Mouse (Mus musculus) limb, embryonic 15.5 days (tissue): ENCODE measurements around the gene Sapcd1. TPM values are rescaled to one million over a fixed set of nuclear protein-coding genes. Genes with fewer than 3 reads are reported as not detected.
A peak's percentile ranks its signal among the peaks of the same experiment; 100 is the strongest.

ENCODE experiments used
- ATAC-seq: fragments of 200-750 bp; cut with Nextera tagmentation; 2 replicates; pipeline ENCODE4 v1.8.0; 2017; ENCODE audit warnings: low read depth, moderate TSS enrichment; ENCODE audit not compliant: insufficient number of reproducible peaks, low FRiP score, low TSS enrichment
- H3K27ac ChIP-seq: fragments of 300-500 bp; sonication (generic); 2 replicates; pipeline ENCODE4 v1.5.1; 2015; ENCODE audit warnings: moderate library complexity, mild to moderate bottlenecking, inconsistent platforms
- H3K27me3 ChIP-seq: fragments of 300-500 bp; sonication (generic); 2 replicates; pipeline ENCODE4 v1.6.1; 2015; ENCODE audit warnings: inconsistent platforms
- H3K36me3 ChIP-seq: fragments of 300-500 bp; sonication (generic); 2 replicates; pipeline ENCODE4 v1.6.1; 2015; ENCODE audit warnings: inconsistent platforms
- H3K4me1 ChIP-seq: fragments of 300-500 bp; sonication (generic); 2 replicates; pipeline ENCODE4 v1.6.1; 2015; ENCODE audit warnings: inconsistent platforms
- H3K4me2 ChIP-seq: fragments of 300-500 bp; sonication (generic); 2 replicates; pipeline ENCODE4 v1.6.1; 2015; ENCODE audit warnings: mild to moderate bottlenecking, inconsistent platforms
- H3K4me3 ChIP-seq: fragments of 300-500 bp; sonication (generic); 2 replicates; pipeline ENCODE4 v1.5.1; 2015; ENCODE audit warnings: mild to moderate bottlenecking, inconsistent platforms
- H3K9ac ChIP-seq: fragments of 300-500 bp; sonication (generic); 2 replicates; pipeline ENCODE4 v1.6.1; 2015; ENCODE audit warnings: inconsistent platforms
- H3K9me3 ChIP-seq: fragments of 300-500 bp; sonication (generic); 2 replicates; pipeline ENCODE4 v1.6.1; 2016; ENCODE audit warnings: inconsistent platforms
- WGBS: fragments of 180-500 bp; shearing (Covaris S2); methylation state at CpG from one replicate; pipeline ENCODE4 v1.1.7; 2015; 5-methylcytosine and 5-hydroxymethylcytosine counted together
- polyA plus RNA-seq: library from polyadenylated mRNA; unstranded; fragments of >200 nt; fragmentation: Nextera tagmentation; extraction: Ambion mirVana; gene quantifications from 2 replicates; pipeline ENCODE4 v1.2.1, GENCODE M21; 2015

Sapcd1 gene
- polyA plus RNA-seq, 1 experiment from 2014 or later, result 9.4 TPM

DNA sequence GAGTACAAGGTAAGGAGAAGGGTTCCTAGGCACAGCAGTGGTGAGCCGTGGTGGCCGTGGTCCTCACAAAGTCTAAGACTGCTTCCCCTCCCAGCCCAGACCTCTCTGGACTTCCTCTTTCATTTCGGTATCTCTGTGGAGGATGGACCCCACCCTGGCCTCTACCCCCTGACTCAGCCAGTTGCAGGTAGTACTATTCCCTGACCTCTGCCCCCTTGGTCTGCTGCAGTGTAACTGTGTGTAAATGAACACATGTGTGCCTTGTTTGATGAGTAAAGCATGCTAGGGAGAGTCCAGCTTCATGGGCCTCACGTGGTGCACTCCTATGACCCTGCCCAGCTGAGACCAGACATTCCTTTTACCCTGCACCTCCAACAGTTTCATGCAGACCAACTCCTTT is 4.1 kb downstream of the Sapcd1 start:
- Histone ChIP-seq H3K4me3 (no peak overlapping the region), H3K9ac (no peak overlapping the region), H3K9me3 (no peaks in the 10 kb centered on the region), H3K27me3 (no peaks in the 10 kb centered on the region), H3K4me1 (peaks cover 35% of the 10 kb centered on the region), H3K27ac (no peak overlapping the region), H3K4me2 (no peak overlapping the region), H3K36me3 (no peaks in the 10 kb centered on the region)
- 66% methylated on average over 4 of the region's 4 CpGs for WGBS
- ATAC-seq, result no peak

DNA sequence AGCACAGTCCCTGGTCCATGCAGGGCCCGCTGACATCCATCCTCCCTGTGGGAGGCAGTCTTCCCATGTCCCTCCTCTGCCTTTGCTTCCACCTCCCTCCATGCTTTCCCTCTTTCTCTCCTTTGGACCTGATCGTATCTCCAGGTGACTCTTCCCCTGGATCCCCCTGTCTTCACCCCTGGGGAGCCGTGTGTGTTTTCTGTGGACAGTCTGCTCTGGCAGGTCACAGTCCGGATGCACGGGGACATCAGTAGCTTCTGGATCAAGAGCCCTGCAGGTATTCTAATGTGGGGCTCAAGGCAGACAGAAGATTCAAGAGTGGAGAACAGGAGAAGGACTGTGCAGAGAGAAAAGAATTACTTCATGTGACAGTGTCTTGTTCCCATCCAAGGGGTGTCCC is 4.6 kb downstream of the Sapcd1 start:
- ATAC-seq, result no peak
- no peaks in the 10 kb centered on the region for H3K9me3 ChIP-seq
- H3K4me2 ChIP-seq, result no peak overlapping the region
- no peak overlapping the region for H3K27ac ChIP-seq
- WGBS, result 89% methylated on average over 5 of the region's 5 CpGs
- no peak overlapping the region for H3K9ac ChIP-seq
- H3K4me3 ChIP-seq, result no peak overlapping the region
- no peaks in the 10 kb centered on the region for H3K36me3 ChIP-seq
- H3K27me3 ChIP-seq, result no peaks in the 10 kb centered on the region
- peaks cover 32% of the 10 kb centered on the region for H3K4me1 ChIP-seq

DNA sequence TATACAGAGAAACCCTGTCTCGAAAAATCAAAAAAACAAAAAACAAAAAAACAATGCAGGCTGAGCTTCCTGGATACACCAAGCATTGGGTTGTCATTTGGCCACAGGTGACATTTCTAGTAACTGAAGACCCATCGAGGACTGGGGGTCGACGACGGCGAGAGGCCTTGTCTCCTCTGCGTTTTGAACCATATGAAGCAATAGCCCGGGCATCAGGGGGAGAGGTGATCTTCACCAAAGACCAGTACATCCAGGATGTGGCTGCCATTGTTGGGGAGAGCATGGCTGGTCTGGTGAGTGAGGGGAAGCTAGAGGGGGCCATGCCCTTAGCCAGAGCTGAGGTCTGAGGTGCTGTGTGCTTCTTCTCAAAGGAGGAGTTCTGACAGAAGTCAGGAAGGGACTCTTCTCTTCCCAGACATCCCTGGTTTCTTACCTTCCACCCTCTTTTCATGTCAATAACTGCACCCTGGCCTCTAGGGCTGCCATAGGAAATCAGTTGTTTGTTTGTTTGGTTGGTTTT is 5.2 kb downstream of the Sapcd1 start:
- Histone ChIP-seq H3K4me2 (no peak overlapping the region), H3K27ac (no peak overlapping the region), H3K4me3 (no peak overlapping the region), H3K9ac (no peak overlapping the region), H3K36me3 (no peaks in the 10 kb centered on the region), H3K9me3 (no peaks in the 10 kb centered on the region), H3K4me1 (peaks cover 29% of the 10 kb centered on the region), H3K27me3 (no peaks in the 10 kb centered on the region)
- ATAC-seq, result no peak
- WGBS, result 91% methylated on average over 8 of the region's 8 CpGs

DNA sequence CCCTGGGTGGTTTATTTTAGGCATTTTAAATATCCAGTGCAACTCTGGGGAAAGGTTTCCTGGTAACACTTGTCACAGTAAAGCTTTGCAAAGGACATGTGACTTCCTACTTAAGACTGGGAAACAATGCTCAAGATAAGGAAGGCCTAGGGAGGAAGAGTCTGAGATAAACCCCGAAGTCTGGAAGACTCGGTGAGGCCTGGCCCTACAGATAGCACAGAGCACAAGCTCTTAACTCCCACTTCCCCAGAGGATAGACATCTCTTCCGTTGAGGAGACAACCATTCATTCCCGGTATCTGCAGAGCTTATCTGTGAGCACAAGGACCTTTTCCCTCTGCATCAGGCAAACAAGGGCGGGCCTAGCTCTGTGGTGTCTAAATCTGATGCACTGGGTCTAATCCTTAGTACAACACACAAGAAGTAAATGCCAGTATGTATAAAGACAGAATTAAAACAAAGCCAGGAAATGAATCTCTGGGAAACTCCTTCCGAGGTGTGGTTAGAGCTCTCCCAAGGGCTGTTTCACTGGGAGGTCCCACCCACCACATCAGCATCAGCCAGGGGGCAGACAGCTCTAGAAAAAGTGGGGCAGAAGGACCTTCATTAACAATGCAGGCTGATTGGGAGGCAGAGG is 5.9 kb downstream of the Sapcd1 start:
- H3K27ac ChIP-seq, result peak overlapping the region; percentile 27; the same call in 1 of the 2 replicates
- no peaks in the 10 kb centered on the region for H3K9me3 ChIP-seq
- 67% methylated on average over 6 of the region's 6 CpGs for WGBS
- H3K4me1 ChIP-seq, result peaks cover 24% of the 10 kb centered on the region
- H3K36me3 ChIP-seq, result no peaks in the 10 kb centered on the region
- no peak overlapping the region for H3K4me3 ChIP-seq
- H3K4me2 ChIP-seq, result 0 out of 2 replicates have a peak overlapping the region, but pooled peaks have one; percentile 22
- no peaks in the 10 kb centered on the region for H3K27me3 ChIP-seq
- no peak overlapping the region for H3K9ac ChIP-seq
- no peak for ATAC-seq

DNA sequence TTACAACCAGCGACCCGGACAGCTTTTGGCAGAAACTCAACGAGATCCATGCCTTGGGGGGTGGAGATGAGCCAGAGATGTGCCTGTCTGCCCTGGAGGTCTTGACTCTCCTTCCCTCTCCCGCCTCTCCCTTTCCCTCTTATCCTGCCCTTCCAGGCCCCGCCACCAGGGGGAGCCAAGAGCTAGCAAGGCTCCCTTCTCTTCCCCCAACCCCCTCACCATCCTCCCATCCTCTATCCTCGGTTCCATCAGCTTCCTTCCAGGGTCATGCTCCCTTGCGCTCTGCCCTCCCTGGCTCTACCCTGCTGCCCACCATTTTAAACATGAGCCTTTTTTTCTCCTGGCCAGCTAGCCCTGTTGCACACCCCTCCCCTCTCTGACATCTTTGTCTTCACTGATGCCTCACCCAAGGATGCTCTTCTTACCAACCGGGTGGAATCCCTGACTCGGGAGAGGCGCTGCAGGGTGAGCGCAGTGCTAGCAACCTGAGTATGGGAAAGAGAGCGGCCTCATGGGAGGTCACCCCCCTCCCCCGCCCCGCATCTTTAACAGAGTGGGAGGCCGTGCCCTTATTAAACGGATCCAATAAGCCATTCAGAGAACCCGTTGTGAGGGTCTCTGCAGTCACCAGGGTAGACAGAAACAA is 6.5 kb downstream of the Sapcd1 start:
- ATAC-seq, result peak; percentile 27; the same call in 1 of the 2 replicates

DNA sequence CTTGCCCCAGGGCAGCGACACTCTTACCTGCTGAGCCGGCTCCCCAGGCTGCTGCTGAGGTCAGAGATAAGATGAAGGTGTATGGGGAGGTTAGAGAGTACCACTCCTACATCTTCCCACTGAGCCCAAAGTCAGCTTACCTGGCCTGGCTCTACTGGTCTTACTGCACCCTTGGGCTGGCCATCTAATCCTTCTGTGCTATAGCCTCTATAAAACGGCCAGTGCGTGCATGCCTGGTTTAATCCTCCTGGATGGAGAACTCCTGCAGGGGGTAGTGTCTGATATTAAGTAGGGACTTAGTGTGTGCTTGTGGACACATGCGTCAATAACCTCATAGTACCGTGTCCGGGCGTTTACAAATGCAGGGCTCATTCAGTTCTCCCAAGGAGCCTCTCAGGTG is 7.3 kb downstream of the Sapcd1 start:
- Histone ChIP-seq H3K27ac (no peak overlapping the region), H3K4me1 (peaks cover 25% of the 10 kb centered on the region), H3K36me3 (peaks cover 13% of the 10 kb centered on the region), H3K9me3 (no peaks in the 10 kb centered on the region), H3K4me3 (no peak overlapping the region), H3K4me2 (no peak overlapping the region), H3K27me3 (no peaks in the 10 kb centered on the region), H3K9ac (no peak overlapping the region)
- ATAC-seq, result no peak
- 76% methylated on average over 8 of the region's 8 CpGs for WGBS

More for the DNA sequence above, 6.5 kb downstream of the Sapcd1 start:
- Histone ChIP-seq H3K36me3 (peaks cover 5% of the 10 kb centered on the region; the same call in 1 of the 2 replicates), H3K27me3 (no peaks in the 10 kb centered on the region), H3K4me2 (peak overlapping the region; percentile 22; the same call in 1 of the 2 replicates), H3K9ac (no peak overlapping the region), H3K4me3 (no peak overlapping the region), H3K4me1 (peaks cover 25% of the 10 kb centered on the region), H3K9me3 (no peaks in the 10 kb centered on the region), H3K27ac (peak overlapping the region; percentile 27; the same call in 1 of the 2 replicates)
- 17% methylated on average over 16 of the region's 17 CpGs for WGBS

DNA sequence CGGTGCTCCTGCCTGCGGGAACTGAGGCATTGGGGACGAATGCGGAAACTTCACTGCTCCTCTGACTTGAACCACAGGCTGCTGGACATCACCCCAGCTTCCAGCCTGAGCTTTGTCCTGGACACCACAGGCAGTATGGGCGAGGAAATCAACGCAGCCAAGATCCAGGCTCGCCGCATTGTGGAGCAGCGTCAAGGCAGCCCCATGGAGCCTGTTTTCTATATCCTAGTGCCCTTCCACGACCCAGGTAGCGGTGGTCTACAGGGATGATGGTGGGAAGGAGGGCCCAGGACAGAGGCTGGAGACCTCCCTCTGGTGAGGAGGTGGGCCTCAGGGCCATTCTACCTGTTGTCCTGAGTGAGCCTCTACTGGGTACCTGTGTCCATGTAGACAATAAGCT is 7.9 kb downstream of the Sapcd1 start:
- Histone ChIP-seq H3K4me2 (no peak overlapping the region), H3K27ac (no peak overlapping the region), H3K36me3 (peaks cover 19% of the 10 kb centered on the region), H3K9me3 (no peaks in the 10 kb centered on the region), H3K4me1 (peaks cover 22% of the 10 kb centered on the region), H3K4me3 (no peak overlapping the region), H3K27me3 (no peaks in the 10 kb centered on the region), H3K9ac (no peak overlapping the region)
- ATAC-seq, result no peak
- WGBS, result 73% methylated on average over 11 of the region's 11 CpGs

DNA sequence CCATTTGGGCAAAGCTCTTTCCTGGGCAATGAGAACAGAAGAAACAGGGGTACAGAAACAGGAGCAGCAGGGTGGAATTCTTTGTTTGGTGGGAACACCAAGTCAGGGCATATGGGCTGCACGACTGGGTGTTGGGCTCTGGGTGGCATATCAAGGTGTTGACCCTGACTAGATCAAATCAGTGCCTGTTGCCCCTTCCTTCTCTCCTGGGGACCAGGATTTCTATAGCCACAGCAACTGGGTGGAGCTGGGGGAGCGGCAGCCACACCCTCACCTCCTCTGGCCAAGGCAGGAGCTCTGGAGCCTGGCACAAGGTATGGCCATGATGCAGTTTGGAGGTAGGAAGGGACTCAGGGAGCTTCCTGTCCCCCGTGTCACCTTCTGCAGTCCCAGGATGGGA is 9.6 kb downstream of the Sapcd1 start:
- no peaks in the 10 kb centered on the region for H3K27me3 ChIP-seq
- ATAC-seq, result no peak

DNA sequence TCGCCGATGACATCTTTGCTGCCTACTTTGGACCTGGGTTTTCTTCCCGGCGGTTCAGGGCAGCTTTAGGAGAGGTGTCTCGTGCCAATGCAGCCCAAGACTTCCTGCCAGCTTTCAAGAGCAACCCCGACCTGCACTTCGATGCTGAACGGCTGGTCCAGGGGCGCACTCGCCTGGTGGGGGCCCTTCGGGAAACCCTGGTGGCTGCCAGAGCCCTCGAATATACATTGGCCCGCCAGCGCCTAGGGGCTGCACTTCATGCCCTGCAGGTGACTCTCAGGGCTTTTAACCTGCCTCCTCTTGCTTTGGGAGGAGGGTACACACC is 10.1 kb downstream of the Sapcd1 start:
- H3K4me1 ChIP-seq, result peaks cover 19% of the 10 kb centered on the region
- 77% methylated on average over 14 of the region's 14 CpGs for WGBS
- no peak overlapping the region for H3K4me3 ChIP-seq
- no peak overlapping the region for H3K9ac ChIP-seq
- no peak overlapping the region for H3K4me2 ChIP-seq
- no peak overlapping the region for H3K27ac ChIP-seq
- H3K9me3 ChIP-seq, result no peaks in the 10 kb centered on the region
- peaks cover 41% of the 10 kb centered on the region for H3K36me3 ChIP-seq
- no peaks in the 10 kb centered on the region for H3K27me3 ChIP-seq
- no peak for ATAC-seq

More for the DNA sequence above, 9.6 kb downstream of the Sapcd1 start:
- Histone ChIP-seq H3K9me3 (no peaks in the 10 kb centered on the region), H3K4me3 (no peak overlapping the region), H3K9ac (no peak overlapping the region), H3K27ac (no peak overlapping the region), H3K4me1 (peaks cover 19% of the 10 kb centered on the region), H3K36me3 (peaks cover 36% of the 10 kb centered on the region), H3K4me2 (no peak overlapping the region)
- 80% methylated on average over 3 of the region's 3 CpGs for WGBS

DNA sequence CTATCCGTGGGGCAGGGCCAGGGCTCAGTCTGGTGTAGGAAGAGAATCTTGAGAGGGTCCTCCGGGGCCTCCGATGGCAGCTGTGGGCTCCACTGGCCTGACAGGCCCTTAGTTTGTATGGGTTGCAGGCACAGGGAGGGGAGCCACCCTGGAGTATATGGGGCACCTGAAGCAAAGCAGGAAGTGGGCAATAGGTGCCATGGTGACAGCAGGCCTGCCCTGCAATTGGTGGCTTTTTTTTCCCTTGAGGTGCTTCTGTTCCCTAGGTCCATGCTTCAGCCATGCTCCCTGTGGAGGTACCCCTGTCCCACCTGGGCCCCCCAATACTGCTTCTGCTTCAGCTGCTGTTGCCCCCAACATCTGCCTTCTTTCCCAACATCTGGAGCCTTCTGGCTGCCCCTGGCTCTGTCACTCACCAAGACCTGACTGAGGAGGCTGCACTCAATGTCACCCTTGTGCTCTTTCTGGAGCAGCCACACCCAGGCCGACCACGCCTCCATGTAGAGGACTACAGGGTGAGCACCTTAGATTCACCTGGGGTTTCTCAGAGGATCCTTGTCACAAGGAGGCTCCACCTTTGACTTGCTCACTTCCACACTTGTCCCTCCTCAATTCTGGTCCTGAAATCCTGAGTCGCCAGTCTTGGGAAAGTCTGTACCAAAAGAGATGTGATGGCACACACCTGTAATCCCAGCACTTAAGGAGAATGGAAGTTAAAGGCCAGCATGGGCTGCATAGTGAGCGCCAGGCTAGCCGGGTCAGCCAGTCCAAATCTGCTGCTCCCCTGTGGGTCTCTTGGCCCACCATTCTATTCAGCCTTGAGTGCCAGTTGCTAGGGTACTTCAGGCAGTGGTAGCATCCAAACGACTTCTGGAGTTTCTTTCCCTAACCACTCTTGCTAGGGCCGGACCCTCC is 10.8 kb downstream of the Sapcd1 start:
- no peak overlapping the region for H3K4me2 ChIP-seq
- peaks cover 48% of the 10 kb centered on the region for H3K36me3 ChIP-seq
- H3K4me1 ChIP-seq, result peaks cover 19% of the 10 kb centered on the region
- no peak overlapping the region for H3K4me3 ChIP-seq
- no peaks in the 10 kb centered on the region for H3K27me3 ChIP-seq
- 79% methylated on average over 10 of the region's 10 CpGs for WGBS
- ATAC-seq, result no peak
- H3K9ac ChIP-seq, result no peak overlapping the region
- no peaks in the 10 kb centered on the region for H3K9me3 ChIP-seq
- H3K27ac ChIP-seq, result peak overlapping the region; percentile 35; the same call in 1 of the 2 replicates

DNA sequence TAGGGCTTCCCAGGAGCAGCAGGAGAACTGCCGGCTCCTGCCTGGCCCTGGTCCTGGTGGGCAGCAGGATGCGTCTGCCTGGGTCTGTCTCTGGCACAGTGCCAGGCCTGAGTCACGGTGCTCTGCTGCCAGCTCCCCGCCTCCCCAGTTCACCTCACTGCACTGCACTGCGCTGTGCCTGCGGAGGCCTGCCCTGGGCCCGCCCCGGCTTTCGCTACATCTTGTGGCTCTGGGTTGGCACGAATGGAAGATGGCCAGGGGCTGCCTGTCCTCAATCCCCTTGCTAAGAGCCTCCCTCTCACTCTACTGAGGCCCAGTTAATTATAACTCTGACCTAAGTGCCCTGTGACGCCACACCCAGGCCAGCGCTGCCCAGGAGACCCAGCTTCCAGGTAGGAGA is 11.4 kb downstream of the Sapcd1 start, which contains the start of gene Vwa7:
Gene Vwa7 (plus strand): TSS at position 204 of the 400 bp plus-strand sequence.
- H3K27ac ChIP-seq, result peak within 1 kb of the TSS; percentile 35
- H3K27me3 ChIP-seq, result no peaks in the 10 kb centered on the region
- H3K4me1 ChIP-seq, result peaks cover 16% of the 10 kb centered on the region
- no peaks in the 10 kb centered on the region for H3K9me3 ChIP-seq
- no peak for ATAC-seq
- 57% methylated on average over 12 of the region's 12 CpGs for WGBS
- no peak within 1 kb of the TSS for H3K4me3 ChIP-seq
- no peak within 1 kb of the TSS for H3K4me2 ChIP-seq
- H3K9ac ChIP-seq, result no peak within 1 kb of the TSS
- peaks cover 54% of the 10 kb centered on the region for H3K36me3 ChIP-seq
